ENCODE assay signal across 9 mouse cellular contexts in genomic region chr3:96500289-96500621, GRCm38 (mm10). TPM values are rescaled to one million over a fixed set of nuclear protein-coding genes. Genes with fewer than 3 reads are reported as not detected.
DNase-seq lines count a peak whose midpoint lies in the region; ATAC-seq and TF ChIP-seq lines count a peak whose summit lies in the region.
"Had no signal": no experiment of that assay in that cellular context is flagged by ENCODE, and none has a peak within 500 bp of the region (broad histone marks: within the 10 kb centered on the region; RNA-seq: fewer than 3 reads in every experiment).

No protein-coding gene starts in this region.

- no peaks in the 10 kb centered on the region for H3K9me3 ChIP-seq in CH12.LX (replicated peaks; ENCODE audit: low read length)
- H3K9me3 ChIP-seq in forebrain, embryonic 10.5 days, result no peaks in the 10 kb centered on the region
- no peaks in the 10 kb centered on the region for H3K9me3 ChIP-seq in heart, embryonic 15.5 days (replicated peaks)
- H3K9me3 ChIP-seq in liver, embryonic 15.5 days (replicated peaks), result no peaks in the 10 kb centered on the region
- H3K9me3 ChIP-seq in neural tube, embryonic 11.5 days (ENCODE audit: control insufficient read depth, low read length), result no peaks in the 10 kb centered on the region
- H3K9me3 ChIP-seq in stomach, embryonic 16.5 days (replicated peaks; ENCODE audit: control insufficient read depth, low read length), result no peaks in the 10 kb centered on the region

- no peaks in the 10 kb centered on the region for H3K36me3 ChIP-seq in CH12.LX (replicated peaks in 1 of 2; ENCODE audit: control insufficient read depth in 1 of 2, insufficient read depth in 1 of 2, low read length in 1 of 2)
- no peaks in the 10 kb centered on the region for H3K36me3 ChIP-seq in forebrain, embryonic 10.5 days (replicated peaks)
- no peaks in the 10 kb centered on the region for H3K36me3 ChIP-seq in heart, embryonic 15.5 days
- H3K36me3 ChIP-seq in liver, embryonic 15.5 days (replicated peaks), result no peaks in the 10 kb centered on the region
- H3K36me3 ChIP-seq in neural tube, embryonic 11.5 days (ENCODE audit: control insufficient read depth, insufficient read depth, low read length), result no peaks in the 10 kb centered on the region
- H3K36me3 ChIP-seq in stomach, embryonic 16.5 days (ENCODE audit: control insufficient read depth, insufficient read depth, low read length), result no peaks in the 10 kb centered on the region

- H3K4me2 ChIP-seq in CH12.LX (ENCODE audit: insufficient read depth, low read depth, poor library complexity, severe bottlenecking), result peak overlapping the region; percentile 69
- H3K4me2 ChIP-seq in heart, embryonic 15.5 days, result peak overlapping the region; percentile 84
- H3K4me2 ChIP-seq in liver, embryonic 15.5 days, result peak overlapping the region; percentile 86
- peak overlapping the region; percentile 65 for H3K4me2 ChIP-seq in neural tube, embryonic 11.5 days (ENCODE audit: low read depth)
- H3K4me2 ChIP-seq in stomach, embryonic 16.5 days (ENCODE audit: low read depth, low read length), result peak overlapping the region; percentile 96

- no peak for TF ChIP-seq EP300 in CH12.LX (IDR thresholded peaks at IDR 0.05; ENCODE audit: low read length)

- DNase-seq in CH12.LX (ENCODE audit: extremely low read depth), result peak; percentile 88
- peak; percentile 75 for DNase-seq in c-Kit-positive CD71-negative TER-119-negative erythroid progenitor cells, embryonic 14.5 days (ENCODE audit: low read depth)
- DNase-seq in forebrain, embryonic 10.5 days (ENCODE audit: extremely low spot score, low spot score), result peak; percentile 95
- peak; percentile 95 for DNase-seq in kidney, postnatal 36 days
- DNase-seq in neural tube, embryonic 11.5 days (ENCODE audit: low spot score), result peak; percentile 89

- dilution Hi-C loops in CH12.LX (cut with MboI; ENCODE audit: extremely low pct_ligation_motif_present, extremely low pct_unique_long_range_greater_than_20kb, low sequenced_read_pairs), result no loop called here

- peak overlapping the region; percentile 77; the same call in 1 of the 2 replicates for H3K27ac ChIP-seq in CH12.LX (ENCODE audit: insufficient read depth, low read depth)
- H3K27ac ChIP-seq in forebrain, embryonic 10.5 days, result peak overlapping the region; percentile 87
- peak overlapping the region; percentile 95 for H3K27ac ChIP-seq in heart, embryonic 15.5 days
- H3K27ac ChIP-seq in liver, embryonic 15.5 days (replicated peaks), result peak overlapping the region; percentile 94
- H3K27ac ChIP-seq in neural tube, embryonic 11.5 days (ENCODE audit: low read depth, low read length), result peak overlapping the region; percentile 75; the same call in 1 of the 2 replicates
- H3K27ac ChIP-seq in stomach, embryonic 16.5 days (ENCODE audit: low read length), result peak overlapping the region; percentile 96

- in situ Hi-C loops in CH12.LX (cut with MboI; ENCODE audit: low pct_ligation_motif_present, low pct_unique_long_range_greater_than_20kb, low sequenced_read_pairs), result loop anchor here (10.0 kb wide), 1 partner anchor 175 kb away; no protein-coding TSS in a partner anchor

- TF ChIP-seq POLR2A in CH12.LX (IDR thresholded peaks at IDR 0.05; ENCODE audit: low read depth, low read length), result no peak

- TF ChIP-seq RAD21 in CH12.LX (IDR thresholded peaks at IDR 0.05; ENCODE audit: low read depth, low read length), result no peak

- H3K9ac ChIP-seq in CH12.LX (ENCODE audit: insufficient read depth, low read depth), result peak overlapping the region; percentile 87
- H3K9ac ChIP-seq in heart, embryonic 15.5 days, result peak overlapping the region; percentile 72
- peak overlapping the region; percentile 79 for H3K9ac ChIP-seq in liver, embryonic 15.5 days
- peak overlapping the region; percentile 62 for H3K9ac ChIP-seq in neural tube, embryonic 11.5 days (ENCODE audit: low read length)
- H3K9ac ChIP-seq in stomach, embryonic 16.5 days (ENCODE audit: low read length), result peak overlapping the region; percentile 75

- peaks cover 0 to 18% of the 10 kb centered on the region in 2 experiments; a peak in 1 of 4 replicates for H3K4me1 ChIP-seq in CH12.LX (ENCODE audit: control insufficient read depth in 1 of 2, insufficient read depth in 2 of 2)
- peaks cover 34% of the 10 kb centered on the region for H3K4me1 ChIP-seq in forebrain, embryonic 10.5 days
- peaks cover 6% of the 10 kb centered on the region for H3K4me1 ChIP-seq in heart, embryonic 15.5 days (replicated peaks)
- H3K4me1 ChIP-seq in liver, embryonic 15.5 days (replicated peaks), result peaks cover 48% of the 10 kb centered on the region
- no peaks in the 10 kb centered on the region for H3K4me1 ChIP-seq in neural tube, embryonic 11.5 days (ENCODE audit: control insufficient read depth, insufficient read depth, low read length)
- H3K4me1 ChIP-seq in stomach, embryonic 16.5 days (ENCODE audit: control insufficient read depth, insufficient read depth, low read length), result peaks cover 4% of the 10 kb centered on the region; the same call in 1 of the 2 replicates

- H3K4me3 ChIP-seq in CH12.LX (replicated peaks in 1 of 3; ENCODE audit: low read depth in 2 of 3, low read length in 2 of 3, poor library complexity in 1 of 3), result peak overlapping the region; percentile 73 to 98 (median 81)
- peak overlapping the region; percentile 77 for H3K4me3 ChIP-seq in forebrain, embryonic 10.5 days
- H3K4me3 ChIP-seq in heart, embryonic 15.5 days, result peak overlapping the region; percentile 62
- H3K4me3 ChIP-seq in liver, embryonic 15.5 days (replicated peaks), result peak overlapping the region; percentile 77
- H3K4me3 ChIP-seq in neural tube, embryonic 11.5 days (ENCODE audit: low read depth, low read length), result peak overlapping the region; percentile 67
- H3K4me3 ChIP-seq in stomach, embryonic 16.5 days (replicated peaks; ENCODE audit: low read length), result peak overlapping the region; percentile 72

- peak; percentile 84 for ATAC-seq in heart, embryonic 15.5 days (replicated peaks; ENCODE audit: insufficient number of reproducible peaks, insufficient read depth, low FRiP score, low read depth)
- peak; percentile 74 for ATAC-seq in liver, embryonic 15.5 days (ENCODE audit: insufficient read depth)
- ATAC-seq in neural tube, embryonic 11.5 days (ENCODE audit: insufficient read depth, low FRiP score, low TSS enrichment), result peak; percentile 78
- peak; percentile 79 for ATAC-seq in stomach, embryonic 16.5 days (ENCODE audit: insufficient read depth, low FRiP score)

- H3K27me3 ChIP-seq in CH12.LX (replicated peaks), result peaks cover 3% of the 10 kb centered on the region
- H3K27me3 ChIP-seq in forebrain, embryonic 10.5 days (ENCODE audit: poor library complexity, severe bottlenecking), result peaks cover 8% of the 10 kb centered on the region
- no peaks in the 10 kb centered on the region for H3K27me3 ChIP-seq in heart, embryonic 15.5 days
- H3K27me3 ChIP-seq in liver, embryonic 15.5 days, result 0 out of 2 replicates have a peak, but pooled peaks cover 3% of the 10 kb centered on the region
- no peaks in the 10 kb centered on the region for H3K27me3 ChIP-seq in neural tube, embryonic 11.5 days (ENCODE audit: control insufficient read depth, insufficient read depth, low read length)
- no peaks in the 10 kb centered on the region for H3K27me3 ChIP-seq in stomach, embryonic 16.5 days (ENCODE audit: control insufficient read depth, insufficient read depth, low read length)

- TF ChIP-seq CTCF in CH12.LX (conservative IDR thresholded peaks at IDR 0.05 in 1 of 2, IDR thresholded peaks at IDR 0.05 in 1 of 2; ENCODE audit: low read depth in 2 of 2, low read length in 2 of 2), result no peak

- under 1% methylated on average over 17 of the region's 17 CpGs for WGBS in forebrain, embryonic 10.5 days
- WGBS in heart, embryonic 15.5 days, result under 1% methylated on average over 17 of the region's 17 CpGs
- WGBS in liver, embryonic 15.5 days (ENCODE audit: insufficient replicate concordance), result under 1% methylated on average over 17 of the region's 17 CpGs
- under 1% methylated on average over 17 of the region's 17 CpGs for WGBS in neural tube, embryonic 11.5 days
- WGBS in stomach, embryonic 16.5 days, result 0% methylated on average over 17 of the region's 17 CpGs

- no peaks in the 10 kb centered on the region for H3K79me2 ChIP-seq in CH12.LX (replicated peaks; ENCODE audit: control insufficient read depth, extremely low read depth, insufficient read depth, poor library complexity, severe bottlenecking)

TF ChIP-seq in CH12.LX, 34 proteins besides CTCF, POLR2A, EP300 and RAD21 (continues in another document):
- peak; percentile 73; the same call in 1 of the 2 replicates for TF ChIP-seq CHD1 (IDR thresholded peaks at IDR 0.05; ENCODE audit: low read depth, low read length)

RNA-seq across cellular contexts. Expression of gene Hfe2, which starts 24.7 kb away (rescaled TPM):
- total RNA-seq in CH12.LX (2012; rRNA removed) (not detected in 2 replicates), CH12.LX (2014; rRNA removed) (not detected in 2 replicates)
- polyA plus RNA-seq in CH12.LX (2012; ENCODE audit: insufficient read length, low read depth), result not detected in 2 replicates
- 1.6 and 1.8 TPM in 2 replicates for polyA plus RNA-seq in forebrain, embryonic 10.5 days (2016; fragmentation: Nextera tagmentation; extraction: Ambion mirVana)
- polyA plus RNA-seq in heart, embryonic 15.5 days (2015; fragmentation: Nextera tagmentation; extraction: Ambion mirVana), result 7.9 and 8.0 TPM in 2 replicates
- 7.1 and 8.5 TPM in 2 replicates for polyA plus RNA-seq in liver, embryonic 15.5 days (2015; fragmentation: Nextera tagmentation; extraction: Ambion mirVana)
- polyA plus RNA-seq in neural tube, embryonic 11.5 days (2014; fragmentation: Nextera tagmentation; extraction: Ambion mirVana), result 3.1 and 3.6 TPM in 2 replicates
- 0.50 and 3.8 TPM in 2 replicates for polyA plus RNA-seq in stomach, embryonic 16.5 days (2015; fragmentation: Nextera tagmentation; extraction: Ambion mirVana)

RNA-seq across cellular contexts. Expression of gene BC107364, which starts 48.1 kb away (rescaled TPM):
- total RNA-seq in CH12.LX (2012; rRNA removed) (0.13 TPM in 1 of 2 replicates, not detected in the other), CH12.LX (2014; rRNA removed) (not detected in 2 replicates)
- polyA plus RNA-seq in CH12.LX (2012; ENCODE audit: insufficient read length, low read depth), result not detected in 2 replicates
- 0.20 TPM in 1 of 2 replicates, not detected in the other for polyA plus RNA-seq in forebrain, embryonic 10.5 days (2016; fragmentation: Nextera tagmentation; extraction: Ambion mirVana)
- polyA plus RNA-seq in heart, embryonic 15.5 days (2015; fragmentation: Nextera tagmentation; extraction: Ambion mirVana), result 0.53 and 1.0 TPM in 2 replicates
- not detected in 2 replicates for polyA plus RNA-seq in liver, embryonic 15.5 days (2015; fragmentation: Nextera tagmentation; extraction: Ambion mirVana)
- not detected in 2 replicates for polyA plus RNA-seq in neural tube, embryonic 11.5 days (2014; fragmentation: Nextera tagmentation; extraction: Ambion mirVana)
- polyA plus RNA-seq in stomach, embryonic 16.5 days (2015; fragmentation: Nextera tagmentation; extraction: Ambion mirVana), result 0.17 and 0.29 TPM in 2 replicates
- polyA plus RNA-seq: large intestine, adult 2 months had no signal

RNA-seq across cellular contexts. Expression of gene Txnip, which starts 57.5 kb away (rescaled TPM):
- total RNA-seq in CH12.LX (2012; rRNA removed) (52.5 and 76.7 TPM in 2 replicates), CH12.LX (2014; rRNA removed) (184 and 220 TPM in 2 replicates)
- 39.2 and 41.8 TPM in 2 replicates for polyA plus RNA-seq in CH12.LX (2012; ENCODE audit: insufficient read length, low read depth)
- polyA plus RNA-seq in forebrain, embryonic 10.5 days (2016; fragmentation: Nextera tagmentation; extraction: Ambion mirVana), result 26.8 and 27.9 TPM in 2 replicates
- 206 and 208 TPM in 2 replicates for polyA plus RNA-seq in heart, embryonic 15.5 days (2015; fragmentation: Nextera tagmentation; extraction: Ambion mirVana)
- polyA plus RNA-seq in liver, embryonic 15.5 days (2015; fragmentation: Nextera tagmentation; extraction: Ambion mirVana), result 42.8 and 46.8 TPM in 2 replicates
- 50.4 and 62.7 TPM in 2 replicates for polyA plus RNA-seq in neural tube, embryonic 11.5 days (2014; fragmentation: Nextera tagmentation; extraction: Ambion mirVana)
- polyA plus RNA-seq in stomach, embryonic 16.5 days (2015; fragmentation: Nextera tagmentation; extraction: Ambion mirVana), result 164 and 179 TPM in 2 replicates

Comparison
In these comparisons a context has a peak if more than half of its experiments do, and no peak if none do; other contexts are left out.
1. Peak in every context shown above with its lines: DNase-seq, ATAC-seq, H3K4me3 ChIP-seq and H3K27ac ChIP-seq.